Mouse (Mus musculus) E14TG2a.4 (cell line): ENCODE results near the gene Prpf31.

Experiments used
- CTCF ChIP-seq: conservative IDR thresholded peaks from 2 replicates; pipeline ENCODE4 v1.5.1; 2014; ENCODE audit warnings: low read length
- NANOG ChIP-seq: IDR thresholded peaks from 2 replicates; pipeline ENCODE4 v1.6.1; 2014; ENCODE audit warnings: borderline replicate concordance, low read length, mixed read lengths
- POU5F1 ChIP-seq: IDR thresholded peaks from 2 replicates; pipeline ENCODE4 v1.6.1; 2014; ENCODE audit warnings: low read length, borderline replicate concordance

DNA sequence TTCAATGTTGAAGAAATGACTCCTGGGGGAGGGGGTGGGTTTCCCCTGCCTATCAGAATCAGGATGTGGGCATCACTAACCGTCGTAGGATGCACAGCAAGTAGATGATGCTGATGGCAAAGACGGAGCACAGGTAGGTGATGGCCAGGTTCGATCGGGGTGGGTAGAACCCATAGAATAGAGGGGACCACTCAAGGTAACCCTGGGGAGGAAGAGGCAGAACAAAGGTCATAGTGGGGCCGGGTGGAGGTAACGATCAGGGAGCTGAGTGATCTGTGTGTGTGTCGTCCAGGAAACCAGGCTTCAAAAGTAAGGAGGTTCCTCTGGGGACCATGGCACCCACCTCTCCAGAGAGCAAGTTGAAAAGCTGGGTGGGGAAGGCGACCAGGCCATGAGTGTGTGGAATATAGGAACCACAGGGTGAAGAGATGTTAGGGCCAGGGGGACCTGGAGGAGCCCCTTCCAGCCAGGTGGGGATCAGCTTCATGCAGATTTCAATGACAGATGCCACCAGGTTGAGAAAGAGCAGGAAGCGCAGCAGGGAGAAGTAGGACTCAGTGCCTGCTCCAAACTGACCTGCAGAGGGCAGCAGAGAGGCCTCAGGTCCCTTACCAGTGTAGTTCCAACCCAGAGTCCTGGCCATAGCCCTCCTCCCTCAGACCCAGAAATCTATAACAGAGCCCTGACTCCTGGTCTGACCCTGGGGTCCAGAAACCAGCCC, 44.9 kb downstream of the Prpf31 start:
- TF ChIP-seq CTCF, result peak; percentile 90
- no peak for TF ChIP-seq NANOG
- TF ChIP-seq POU5F1, result no peak
